Mouse (Mus musculus) heart, adult 2 months (tissue): ENCODE results near the gene Meis2.

Experiments used
- CTCF ChIP-seq: fragments of 200-600 bp; IDR thresholded peaks from 2 replicates; pipeline ENCODE4 v1.8.1; 2022; ENCODE audit warnings: antibody characterized with exemption, mild to moderate bottlenecking, moderate library complexity
- EP300 ChIP-seq: fragments of 200-500 bp; IDR thresholded peaks from 2 replicates; pipeline ENCODE4 v1.6.1; 2011; ENCODE audit warnings: low read depth, low read length, control low read depth; ENCODE audit not compliant: insufficient read depth

DNA sequence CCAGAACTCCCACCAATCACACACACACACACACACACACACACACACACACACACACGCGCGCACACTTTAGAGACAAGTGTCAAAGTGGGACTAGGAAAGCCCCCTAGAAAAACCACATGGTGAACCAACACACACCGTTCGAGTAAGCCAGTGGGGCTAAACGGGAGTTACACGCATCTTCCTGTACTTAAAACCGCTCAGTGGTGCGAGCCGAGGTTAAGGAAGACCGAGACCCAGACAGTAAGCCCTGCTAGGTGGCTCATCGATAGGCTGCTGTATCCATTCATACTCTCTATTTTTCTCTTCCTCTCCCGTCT, 6.6 kb upstream of the Meis2 start:
- no peak for TF ChIP-seq CTCF
- TF ChIP-seq EP300: no peak
